Mouse (Mus musculus): Measurements from ENCODE around the gene Ccdc137. TPM values are rescaled to one million over a fixed set of nuclear protein-coding genes. Genes with fewer than 3 reads are reported as not detected.

The Ccdc137 gene
- polyA plus RNA-seq, 1 experiment from 2014 or later: 47.8 TPM

DNA sequence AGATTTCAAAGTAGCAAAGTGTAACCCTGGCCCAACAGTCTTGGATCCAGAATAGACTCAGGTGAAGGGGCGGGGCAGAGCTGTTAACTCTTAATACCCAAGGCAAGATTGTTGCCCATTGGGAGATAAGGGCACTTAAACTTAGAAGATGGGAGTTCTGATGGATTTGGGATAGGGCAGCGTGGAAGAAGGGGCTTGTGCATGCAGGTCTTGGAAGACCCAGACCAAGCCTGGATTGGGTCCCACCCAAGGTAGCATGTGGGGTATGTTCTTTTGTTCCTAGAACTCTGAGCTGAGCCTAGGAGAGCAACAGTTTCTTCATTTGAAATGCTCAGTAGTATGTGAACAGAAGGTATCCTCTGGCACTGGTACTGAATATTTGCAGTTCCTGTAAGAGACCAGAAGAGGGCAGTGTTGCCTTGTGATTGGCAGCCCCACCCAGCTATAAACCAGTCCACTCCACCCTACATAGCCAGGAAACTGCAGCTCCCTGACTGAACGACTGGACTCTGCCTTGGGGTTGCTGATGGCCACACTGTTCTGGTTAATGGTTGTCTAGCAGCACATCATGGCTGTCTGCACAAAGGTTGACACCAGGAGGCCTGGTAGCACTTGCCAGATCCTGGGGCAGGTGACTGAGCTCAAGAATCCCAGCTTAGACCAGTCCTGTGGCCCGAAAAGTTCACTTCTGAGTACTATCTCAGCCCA, 31.3 kb downstream of the Ccdc137 start:
- peak overlapping the region; percentile 27; the same call in 1 of the 2 replicates for H3K9ac ChIP-seq (replicated peaks)
- H3K27ac ChIP-seq: 0 out of 2 replicates have a peak overlapping the region, but pooled peaks have one; percentile 41
- no peaks in the 10 kb centered on the region for H3K27me3 ChIP-seq
- peaks cover 52% of the 10 kb centered on the region for H3K4me1 ChIP-seq (replicated peaks)
- peaks cover 47% of the 10 kb centered on the region for H3K36me3 ChIP-seq
- no peaks in the 10 kb centered on the region for H3K9me3 ChIP-seq
- ATAC-seq (ENCODE audit: insufficient number of reproducible peaks, insufficient read depth, low FRiP score, low TSS enrichment, low read depth): no peak; the same call in 1 of the 2 replicates
- WGBS: 63% methylated on average over 4 of the region's 4 CpGs
- no peak overlapping the region for H3K4me3 ChIP-seq (replicated peaks)
- no peak overlapping the region for H3K4me2 ChIP-seq

DNA sequence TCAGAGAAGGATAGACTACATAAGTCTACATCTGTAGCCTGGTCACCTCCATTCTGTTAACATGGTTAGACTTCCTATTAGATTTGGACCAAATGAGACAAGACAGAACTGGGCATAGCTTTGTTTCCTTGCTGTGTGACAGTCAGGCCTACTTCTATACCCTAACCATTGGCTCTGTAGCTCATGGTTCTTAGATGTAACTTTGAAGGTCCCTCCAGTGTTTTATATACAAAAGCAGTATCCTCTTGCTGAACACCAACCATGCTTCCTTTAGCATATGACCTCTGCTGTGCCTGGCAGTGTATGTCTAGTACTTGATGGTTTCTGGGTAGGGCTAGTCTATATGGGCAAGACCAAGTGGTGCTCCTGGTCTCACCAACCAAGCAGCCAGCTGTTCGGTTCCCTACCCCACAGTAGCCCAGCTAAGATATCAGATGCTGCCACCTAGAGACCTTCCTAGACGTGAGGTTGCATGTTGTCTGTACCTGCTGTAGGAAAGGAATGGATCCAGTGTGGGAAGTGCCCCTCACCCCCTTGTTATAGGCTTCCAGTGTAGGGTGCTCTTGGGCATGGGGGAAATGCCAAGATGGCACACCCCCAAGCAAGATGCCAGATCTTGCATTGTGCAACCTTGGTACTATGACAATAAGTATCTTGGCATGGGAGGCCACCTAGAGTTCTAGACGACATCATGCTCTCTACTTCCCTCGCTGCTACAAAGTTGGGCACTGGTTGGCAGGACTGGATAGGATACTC, 32.6 kb downstream of the Ccdc137 start:
- H3K4me3 ChIP-seq (replicated peaks): 0 out of 2 replicates have a peak overlapping the region, but pooled peaks have one; percentile 1
- H3K9ac ChIP-seq (replicated peaks): no peak overlapping the region; the same call in 1 of the 2 replicates

GRCm38 (mm10) chr11:120491317-120492023, 33.6 kb downstream of the Ccdc137 start, which contains the start of gene Slc25a10:
TSS of gene Slc25a10 (plus strand) at chr11:120491840.
- Histone ChIP-seq H3K27ac (peak within 1 kb of the TSS; percentile 89), H3K4me3 (replicated peaks) (peak within 1 kb of the TSS; percentile 97), H3K9me3 (no peaks in the 10 kb centered on the region), H3K36me3 (peaks cover 58% of the 10 kb centered on the region), H3K9ac (replicated peaks) (peak within 1 kb of the TSS; percentile 90), H3K4me2 (peak within 1 kb of the TSS; percentile 96), H3K4me1 (replicated peaks) (peaks cover 42% of the 10 kb centered on the region), H3K27me3 (no peaks in the 10 kb centered on the region)
- ATAC-seq (ENCODE audit: insufficient number of reproducible peaks, insufficient read depth, low FRiP score, low TSS enrichment, low read depth): peak; percentile 74
- 0% methylated on average over 35 of the region's 35 CpGs for WGBS

More for the DNA sequence above, 32.6 kb downstream of the Ccdc137 start:
- H3K36me3 ChIP-seq: peaks cover 58% of the 10 kb centered on the region
- no peaks in the 10 kb centered on the region for H3K27me3 ChIP-seq
- 40% methylated on average over 4 of the region's 4 CpGs for WGBS
- peak overlapping the region; percentile 96 for H3K4me2 ChIP-seq
- H3K9me3 ChIP-seq: no peaks in the 10 kb centered on the region
- ATAC-seq (ENCODE audit: insufficient number of reproducible peaks, insufficient read depth, low FRiP score, low TSS enrichment, low read depth): no peak
- peaks cover 48% of the 10 kb centered on the region for H3K4me1 ChIP-seq (replicated peaks)
- H3K27ac ChIP-seq: peak overlapping the region; percentile 89; the same call in 1 of the 2 replicates

GRCm38 (mm10) chr11:120492024-120492877, 34.3 kb downstream of the Ccdc137 start:
- peak; percentile 40 for ATAC-seq (ENCODE audit: insufficient number of reproducible peaks, insufficient read depth, low FRiP score, low TSS enrichment, low read depth)
- peaks cover 42% of the 10 kb centered on the region for H3K4me1 ChIP-seq (replicated peaks)
- H3K4me3 ChIP-seq (replicated peaks): peak overlapping the region; percentile 97
- H3K36me3 ChIP-seq: peaks cover 58% of the 10 kb centered on the region
- no peaks in the 10 kb centered on the region for H3K9me3 ChIP-seq
- peak overlapping the region; percentile 96 for H3K4me2 ChIP-seq
- H3K9ac ChIP-seq (replicated peaks): peak overlapping the region; percentile 90
- no peaks in the 10 kb centered on the region for H3K27me3 ChIP-seq
- H3K27ac ChIP-seq: peak overlapping the region; percentile 89
- WGBS: under 1% methylated on average over 48 of the region's 48 CpGs

- no peak for ATAC-seq (ENCODE audit: insufficient number of reproducible peaks, insufficient read depth, low FRiP score, low TSS enrichment, low read depth)
Observed at GRCm38 (mm10) chr11:120492878-120493203, 34.9 kb downstream of the Ccdc137 start.

DNA sequence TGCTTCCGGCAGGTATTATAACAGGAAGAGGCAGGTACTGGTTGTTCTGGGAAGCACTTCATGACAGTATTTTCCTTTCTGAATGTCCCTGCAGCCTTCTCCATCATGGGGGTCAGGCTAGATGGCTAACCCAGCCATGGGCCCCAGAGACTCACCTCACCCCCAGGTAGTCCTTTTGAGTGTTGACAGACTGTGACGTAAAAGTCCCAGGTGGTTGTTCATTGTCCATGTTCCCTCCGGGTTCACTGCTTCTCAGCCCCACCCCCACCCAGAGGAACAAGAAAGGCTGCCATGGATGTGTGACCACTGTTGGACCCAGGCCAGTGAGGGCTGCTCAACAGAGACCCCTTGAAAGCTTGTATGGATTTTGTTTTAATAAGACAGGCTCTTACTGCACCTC, 35.4 kb downstream of the Ccdc137 start:
- peak overlapping the region; percentile 97 for H3K4me3 ChIP-seq (replicated peaks)
- H3K27me3 ChIP-seq: no peaks in the 10 kb centered on the region
- H3K27ac ChIP-seq: 0 out of 2 replicates have a peak overlapping the region, but pooled peaks have one; percentile 23
- 66% methylated on average over 3 of the region's 3 CpGs for WGBS
- H3K4me1 ChIP-seq (replicated peaks): peaks cover 42% of the 10 kb centered on the region
- peak overlapping the region; percentile 90 for H3K9ac ChIP-seq (replicated peaks)
- H3K36me3 ChIP-seq: peaks cover 58% of the 10 kb centered on the region
- peak overlapping the region; percentile 96 for H3K4me2 ChIP-seq
- H3K9me3 ChIP-seq: no peaks in the 10 kb centered on the region
- no peak for ATAC-seq (ENCODE audit: insufficient number of reproducible peaks, insufficient read depth, low FRiP score, low TSS enrichment, low read depth)

More at GRCm38 (mm10) chr11:120492878-120493203, 34.9 kb downstream of the Ccdc137 start:
- Histone ChIP-seq H3K27ac (peak overlapping the region; percentile 89), H3K4me1 (replicated peaks) (peaks cover 42% of the 10 kb centered on the region), H3K4me2 (peak overlapping the region; percentile 96), H3K27me3 (no peaks in the 10 kb centered on the region), H3K9ac (replicated peaks) (peak overlapping the region; percentile 90), H3K4me3 (replicated peaks) (peak overlapping the region; percentile 97), H3K9me3 (no peaks in the 10 kb centered on the region), H3K36me3 (peaks cover 58% of the 10 kb centered on the region)
- 26% methylated on average over 3 of the region's 3 CpGs for WGBS

- Histone ChIP-seq H3K4me1 (replicated peaks) (peaks cover 42% of the 10 kb centered on the region), H3K36me3 (peaks cover 58% of the 10 kb centered on the region), H3K27me3 (no peaks in the 10 kb centered on the region), H3K4me3 (replicated peaks) (peak overlapping the region; percentile 97; the same call in 1 of the 2 replicates), H3K9ac (replicated peaks) (peak overlapping the region; percentile 90; the same call in 1 of the 2 replicates), H3K9me3 (no peaks in the 10 kb centered on the region), H3K4me2 (peak overlapping the region; percentile 96), H3K27ac (no peak overlapping the region)
- WGBS: 91% methylated on average over 3 of the region's 3 CpGs
- ATAC-seq (ENCODE audit: insufficient number of reproducible peaks, insufficient read depth, low FRiP score, low TSS enrichment, low read depth): no peak
Observed at GRCm38 (mm10) chr11:120493911-120494310, 36.0 kb downstream of the Ccdc137 start.

DNA sequence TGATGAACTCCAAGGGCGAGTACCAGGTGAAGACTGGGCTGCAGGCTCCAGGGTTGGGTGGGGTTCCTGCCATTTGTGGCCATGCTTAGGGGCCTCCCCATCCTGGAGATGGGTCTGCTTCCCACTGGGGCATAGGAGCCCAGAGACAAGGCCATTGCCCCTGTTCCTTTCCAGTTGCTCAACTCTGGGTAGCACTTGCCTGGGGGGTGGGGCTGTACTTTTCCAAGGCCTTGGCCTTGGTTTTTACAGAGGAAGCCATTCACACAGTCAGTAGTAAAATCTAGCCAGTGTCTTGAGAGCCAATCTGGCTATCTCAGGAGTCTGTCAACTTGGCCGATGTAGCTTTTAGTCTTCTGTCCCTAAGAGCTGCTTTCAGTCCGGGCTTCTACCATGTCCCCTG, 39.5 kb downstream of the Ccdc137 start:
- 92% methylated on average over 3 of the region's 3 CpGs for WGBS

DNA sequence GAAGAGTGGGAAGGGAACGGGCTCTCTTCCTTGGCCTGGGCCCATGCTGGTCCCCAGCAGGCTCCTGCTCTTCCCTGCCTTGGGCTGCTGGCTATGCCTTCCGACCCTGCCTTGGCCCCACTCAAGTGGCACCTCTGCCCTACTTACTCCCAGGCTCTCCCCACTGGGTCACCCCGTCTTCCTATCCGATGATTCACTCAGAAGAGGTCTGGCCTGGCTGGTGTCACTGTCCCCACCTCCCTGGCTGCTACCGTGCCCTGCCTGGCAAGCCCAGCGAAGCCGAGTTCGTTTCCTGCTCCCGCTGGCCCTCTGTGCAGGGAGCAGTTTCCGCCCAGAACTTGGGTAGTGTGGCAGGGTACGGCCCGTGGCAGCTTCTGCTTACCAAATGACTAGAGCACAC, 40.3 kb downstream of the Ccdc137 start:
- Histone ChIP-seq H3K4me3 (replicated peaks) (no peak overlapping the region), H3K9me3 (no peaks in the 10 kb centered on the region), H3K9ac (replicated peaks) (no peak overlapping the region), H3K27me3 (no peaks in the 10 kb centered on the region), H3K36me3 (peaks cover 55% of the 10 kb centered on the region), H3K4me2 (no peak overlapping the region), H3K4me1 (replicated peaks) (peaks cover 7% of the 10 kb centered on the region), H3K27ac (no peak overlapping the region)
- 92% methylated on average over 12 of the region's 12 CpGs for WGBS
- ATAC-seq (ENCODE audit: insufficient number of reproducible peaks, insufficient read depth, low FRiP score, low TSS enrichment, low read depth): no peak

More for the DNA sequence above, 39.5 kb downstream of the Ccdc137 start:
- peaks cover 55% of the 10 kb centered on the region for H3K36me3 ChIP-seq
- H3K27ac ChIP-seq: no peak overlapping the region
- ATAC-seq (ENCODE audit: insufficient number of reproducible peaks, insufficient read depth, low FRiP score, low TSS enrichment, low read depth): no peak
- no peak overlapping the region for H3K4me2 ChIP-seq
- no peaks in the 10 kb centered on the region for H3K9me3 ChIP-seq
- no peak overlapping the region for H3K9ac ChIP-seq (replicated peaks)
- H3K4me1 ChIP-seq (replicated peaks): peaks cover 15% of the 10 kb centered on the region
- no peak overlapping the region for H3K4me3 ChIP-seq (replicated peaks)
- H3K27me3 ChIP-seq: no peaks in the 10 kb centered on the region

DNA sequence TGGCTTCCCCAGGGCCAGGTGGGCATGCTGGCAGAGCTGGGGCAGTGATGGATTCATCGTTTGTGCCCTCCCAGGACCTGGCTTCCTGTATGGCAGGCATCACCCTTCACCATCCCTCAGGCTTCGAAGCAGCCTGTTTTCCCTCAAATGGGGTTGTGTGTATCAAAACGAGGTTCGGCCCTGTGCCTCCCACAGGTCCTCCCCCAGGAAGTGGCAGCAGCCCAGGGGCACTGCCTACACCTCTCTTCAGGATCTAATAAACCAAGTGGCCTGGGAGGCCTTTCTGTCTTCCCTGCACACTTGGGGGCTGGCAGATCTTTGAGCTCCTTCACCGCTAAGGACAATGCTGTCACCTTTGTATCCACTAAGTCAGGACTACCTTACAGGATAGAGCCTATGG, 41.0 kb downstream of the Ccdc137 start:
- no peak overlapping the region for H3K4me2 ChIP-seq
- ATAC-seq (ENCODE audit: insufficient number of reproducible peaks, insufficient read depth, low FRiP score, low TSS enrichment, low read depth): no peak
- 90% methylated on average over 5 of the region's 5 CpGs for WGBS
- H3K4me1 ChIP-seq (replicated peaks): peaks cover under 1% of the 10 kb centered on the region; the same call in 1 of the 2 replicates
- H3K9ac ChIP-seq (replicated peaks): no peak overlapping the region
- H3K27ac ChIP-seq: no peak overlapping the region
- no peak overlapping the region for H3K4me3 ChIP-seq (replicated peaks)
- no peaks in the 10 kb centered on the region for H3K9me3 ChIP-seq
- peaks cover 55% of the 10 kb centered on the region for H3K36me3 ChIP-seq
- no peaks in the 10 kb centered on the region for H3K27me3 ChIP-seq
